Mouse (Mus musculus): ENCODE measurements around the gene Appbp2. TPM values are rescaled to one million over a fixed set of nuclear protein-coding genes. Genes with fewer than 3 reads are reported as not detected.

Gene Appbp2
- 47.0 and 54.5 TPM in 2 replicates for polyA plus RNA-seq (2014; fragmentation: Nextera tagmentation; extraction: Ambion mirVana)

GRCm38 (mm10) chr11:85234990-85235841 is at the start of gene Appbp2:
Appbp2 (minus strand) TSS chr11:85235130.
- Histone ChIP-seq H3K36me3 (ENCODE audit: control insufficient read depth, insufficient read depth, low read length) (peaks cover 7% of the 10 kb centered on the region; the same call in 1 of the 2 replicates), H3K9ac (ENCODE audit: low read length) (peak within 1 kb of the TSS; percentile 73), H3K4me1 (ENCODE audit: control insufficient read depth, insufficient read depth, low read length) (peaks cover 6% of the 10 kb centered on the region), H3K4me3 (ENCODE audit: low read depth, low read length) (peak within 1 kb of the TSS; percentile 91), H3K27ac (ENCODE audit: low read depth, low read length) (peak within 1 kb of the TSS; percentile 98), H3K4me2 (ENCODE audit: low read length) (peak within 1 kb of the TSS; percentile 75), H3K27me3 (replicated peaks; ENCODE audit: control insufficient read depth, insufficient read depth, low read length) (no peaks in the 10 kb centered on the region), H3K9me3 (replicated peaks; ENCODE audit: control insufficient read depth, low read length) (no peaks in the 10 kb centered on the region)
- ATAC-seq = peak; percentile 98
- 5% methylated on average over 48 of the region's 48 CpGs for WGBS
- DNase-seq (ENCODE audit: low spot score) = peak; percentile 97

GRCm38 (mm10) chr11:85281219-85281878 is 46.4 kb upstream of the Appbp2 start:
- 80% methylated on average over 15 of the region's 15 CpGs for WGBS
- no peak for ATAC-seq
- no peaks in the 10 kb centered on the region for H3K4me1 ChIP-seq (ENCODE audit: control insufficient read depth, insufficient read depth, low read length)
- H3K4me2 ChIP-seq (ENCODE audit: low read length) = no peak overlapping the region
- no peak overlapping the region for H3K4me3 ChIP-seq (ENCODE audit: low read depth, low read length)
- no peaks in the 10 kb centered on the region for H3K9me3 ChIP-seq (replicated peaks; ENCODE audit: control insufficient read depth, low read length)
- no peak overlapping the region for H3K27ac ChIP-seq (ENCODE audit: low read depth, low read length)
- no peak overlapping the region for H3K9ac ChIP-seq (ENCODE audit: low read length)
- no peaks in the 10 kb centered on the region for H3K27me3 ChIP-seq (replicated peaks; ENCODE audit: control insufficient read depth, insufficient read depth, low read length)
- H3K36me3 ChIP-seq (ENCODE audit: control insufficient read depth, insufficient read depth, low read length) = no peaks in the 10 kb centered on the region
- DNase-seq (ENCODE audit: low spot score) = no peak

- H3K4me2 ChIP-seq (ENCODE audit: low read length) = no peak overlapping the region
- no peak for ATAC-seq
- no peak for DNase-seq (ENCODE audit: low spot score)
- 91% methylated on average over 1 of the region's 1 CpGs for WGBS
- no peaks in the 10 kb centered on the region for H3K36me3 ChIP-seq (ENCODE audit: control insufficient read depth, insufficient read depth, low read length)
- no peaks in the 10 kb centered on the region for H3K9me3 ChIP-seq (replicated peaks; ENCODE audit: control insufficient read depth, low read length)
- no peaks in the 10 kb centered on the region for H3K4me1 ChIP-seq (ENCODE audit: control insufficient read depth, insufficient read depth, low read length)
- no peak overlapping the region for H3K27ac ChIP-seq (ENCODE audit: low read depth, low read length)
- H3K9ac ChIP-seq (ENCODE audit: low read length) = no peak overlapping the region
- no peak overlapping the region for H3K4me3 ChIP-seq (ENCODE audit: low read depth, low read length)
- no peaks in the 10 kb centered on the region for H3K27me3 ChIP-seq (replicated peaks; ENCODE audit: control insufficient read depth, insufficient read depth, low read length)
Observed at GRCm38 (mm10) chr11:85278175-85278574, 43.2 kb upstream of the Appbp2 start.

- Histone ChIP-seq H3K4me1 (ENCODE audit: control insufficient read depth, insufficient read depth, low read length) (no peaks in the 10 kb centered on the region), H3K27ac (ENCODE audit: low read depth, low read length) (no peak overlapping the region), H3K4me2 (ENCODE audit: low read length) (no peak overlapping the region), H3K9ac (ENCODE audit: low read length) (no peak overlapping the region), H3K4me3 (ENCODE audit: low read depth, low read length) (no peak overlapping the region), H3K9me3 (replicated peaks; ENCODE audit: control insufficient read depth, low read length) (no peaks in the 10 kb centered on the region), H3K36me3 (ENCODE audit: control insufficient read depth, insufficient read depth, low read length) (no peaks in the 10 kb centered on the region), H3K27me3 (replicated peaks; ENCODE audit: control insufficient read depth, insufficient read depth, low read length) (no peaks in the 10 kb centered on the region)
- DNase-seq (ENCODE audit: low spot score) (no peak), ATAC-seq (no peak)
- WGBS = 80% methylated on average over 5 of the region's 5 CpGs
Observed at GRCm38 (mm10) chr11:85277609-85278008, 42.7 kb upstream of the Appbp2 start.

- Histone ChIP-seq H3K4me1 (ENCODE audit: control insufficient read depth, insufficient read depth, low read length) (no peaks in the 10 kb centered on the region), H3K4me2 (ENCODE audit: low read length) (no peak overlapping the region), H3K9me3 (replicated peaks; ENCODE audit: control insufficient read depth, low read length) (no peaks in the 10 kb centered on the region), H3K27me3 (replicated peaks; ENCODE audit: control insufficient read depth, insufficient read depth, low read length) (no peaks in the 10 kb centered on the region), H3K4me3 (ENCODE audit: low read depth, low read length) (no peak overlapping the region), H3K36me3 (ENCODE audit: control insufficient read depth, insufficient read depth, low read length) (no peaks in the 10 kb centered on the region), H3K27ac (ENCODE audit: low read depth, low read length) (no peak overlapping the region), H3K9ac (ENCODE audit: low read length) (no peak overlapping the region)
- DNase-seq (ENCODE audit: low spot score) = no peak
- no peak for ATAC-seq
- WGBS = 84% methylated on average over 5 of the region's 5 CpGs
Observed at GRCm38 (mm10) chr11:85275151-85275550, 40.2 kb upstream of the Appbp2 start.

GRCm38 (mm10) chr11:85273299-85273698 is 38.4 kb upstream of the Appbp2 start:
- H3K9ac ChIP-seq (ENCODE audit: low read length) = no peak overlapping the region
- H3K9me3 ChIP-seq (replicated peaks; ENCODE audit: control insufficient read depth, low read length) = no peaks in the 10 kb centered on the region
- no peak for DNase-seq (ENCODE audit: low spot score)
- no peaks in the 10 kb centered on the region for H3K4me1 ChIP-seq (ENCODE audit: control insufficient read depth, insufficient read depth, low read length)
- no peak overlapping the region for H3K4me2 ChIP-seq (ENCODE audit: low read length)
- ATAC-seq = no peak
- H3K27me3 ChIP-seq (replicated peaks; ENCODE audit: control insufficient read depth, insufficient read depth, low read length) = no peaks in the 10 kb centered on the region
- H3K36me3 ChIP-seq (ENCODE audit: control insufficient read depth, insufficient read depth, low read length) = no peaks in the 10 kb centered on the region
- no peak overlapping the region for H3K4me3 ChIP-seq (ENCODE audit: low read depth, low read length)
- no peak overlapping the region for H3K27ac ChIP-seq (ENCODE audit: low read depth, low read length)
- WGBS = 72% methylated on average over 6 of the region's 6 CpGs

GRCm38 (mm10) chr11:85270631-85271030 is 35.7 kb upstream of the Appbp2 start:
- no peaks in the 10 kb centered on the region for H3K4me1 ChIP-seq (ENCODE audit: control insufficient read depth, insufficient read depth, low read length)
- no peaks in the 10 kb centered on the region for H3K36me3 ChIP-seq (ENCODE audit: control insufficient read depth, insufficient read depth, low read length)
- DNase-seq (ENCODE audit: low spot score) (peak; percentile 42), ATAC-seq (no peak)
- no peaks in the 10 kb centered on the region for H3K9me3 ChIP-seq (replicated peaks; ENCODE audit: control insufficient read depth, low read length)
- H3K9ac ChIP-seq (ENCODE audit: low read length) = no peak overlapping the region
- H3K4me3 ChIP-seq (ENCODE audit: low read depth, low read length) = no peak overlapping the region
- H3K27me3 ChIP-seq (replicated peaks; ENCODE audit: control insufficient read depth, insufficient read depth, low read length) = no peaks in the 10 kb centered on the region
- WGBS = 54% methylated on average over 3 of the region's 3 CpGs
- H3K27ac ChIP-seq (ENCODE audit: low read depth, low read length) = no peak overlapping the region
- no peak overlapping the region for H3K4me2 ChIP-seq (ENCODE audit: low read length)

GRCm38 (mm10) chr11:85267393-85267792 is 32.5 kb upstream of the Appbp2 start:
- Histone ChIP-seq H3K4me2 (ENCODE audit: low read length) (no peak overlapping the region), H3K9ac (ENCODE audit: low read length) (no peak overlapping the region), H3K27me3 (replicated peaks; ENCODE audit: control insufficient read depth, insufficient read depth, low read length) (no peaks in the 10 kb centered on the region), H3K4me1 (ENCODE audit: control insufficient read depth, insufficient read depth, low read length) (no peaks in the 10 kb centered on the region), H3K9me3 (replicated peaks; ENCODE audit: control insufficient read depth, low read length) (no peaks in the 10 kb centered on the region), H3K4me3 (ENCODE audit: low read depth, low read length) (no peak overlapping the region), H3K36me3 (ENCODE audit: control insufficient read depth, insufficient read depth, low read length) (no peaks in the 10 kb centered on the region), H3K27ac (ENCODE audit: low read depth, low read length) (no peak overlapping the region)
- ATAC-seq (no peak), DNase-seq (ENCODE audit: low spot score) (no peak)
- WGBS = 53% methylated on average over 1 of the region's 1 CpGs

GRCm38 (mm10) chr11:85264635-85265034 is 29.7 kb upstream of the Appbp2 start:
- Histone ChIP-seq H3K36me3 (ENCODE audit: control insufficient read depth, insufficient read depth, low read length) (no peaks in the 10 kb centered on the region), H3K27me3 (replicated peaks; ENCODE audit: control insufficient read depth, insufficient read depth, low read length) (no peaks in the 10 kb centered on the region), H3K27ac (ENCODE audit: low read depth, low read length) (no peak overlapping the region), H3K9me3 (replicated peaks; ENCODE audit: control insufficient read depth, low read length) (no peaks in the 10 kb centered on the region), H3K9ac (ENCODE audit: low read length) (no peak overlapping the region), H3K4me3 (ENCODE audit: low read depth, low read length) (no peak overlapping the region), H3K4me2 (ENCODE audit: low read length) (no peak overlapping the region), H3K4me1 (ENCODE audit: control insufficient read depth, insufficient read depth, low read length) (no peaks in the 10 kb centered on the region)
- WGBS = 83% methylated on average over 5 of the region's 5 CpGs
- ATAC-seq = no peak
- DNase-seq (ENCODE audit: low spot score) = no peak

All from forebrain, embryonic 14.5 days (tissue).